10 mouse cellular contexts compared by ENCODE assay signal in genomic region chr2:127854332-127854991, GRCm38 (mm10). TPM values are rescaled to one million over a fixed set of nuclear protein-coding genes. Genes with fewer than 3 reads are reported as not detected.
DNase-seq lines count a peak whose midpoint lies in the region; ATAC-seq lines count a peak whose summit lies in the region.
"Had no signal": no experiment of that assay in that cellular context is flagged by ENCODE, and none has a peak within 500 bp of the region (broad histone marks: within the 10 kb centered on the region; RNA-seq: fewer than 3 reads in every experiment).

No protein-coding gene starts in this region.

- H3K27me3 ChIP-seq in intestine, embryonic 15.5 days (replicated peaks) = no peaks in the 10 kb centered on the region

- ATAC-seq in intestine, embryonic 15.5 days = peak; percentile 45; the same call in 1 of the 2 replicates
- no peak for ATAC-seq in CD4-positive, CD25-positive, alpha-beta regulatory T cell, adult 4 months

- WGBS in intestine, embryonic 15.5 days = 63% methylated on average over 3 of the region's 4 CpGs

- no peak overlapping the region for H3K4me3 ChIP-seq in intestine, embryonic 15.5 days (replicated peaks)

- no peak overlapping the region for H3K27ac ChIP-seq in intestine, embryonic 15.5 days

- no peak overlapping the region for H3K9ac ChIP-seq in intestine, embryonic 15.5 days

- H3K4me1 ChIP-seq in intestine, embryonic 15.5 days (replicated peaks) = no peaks in the 10 kb centered on the region

- no peaks in the 10 kb centered on the region for H3K9me3 ChIP-seq in intestine, embryonic 15.5 days

- H3K4me2 ChIP-seq in intestine, embryonic 15.5 days (replicated peaks) = no peak overlapping the region

- peak; percentile 98 for DNase-seq in adipocyte (ENCODE audit: low spot score)
- DNase-seq in adrenal gland, postnatal 36 days = peak; percentile 31 to 58
- peak; percentile 89 for DNase-seq in gastrocnemius, adult 18-20 months (ENCODE audit: low spot score)
- DNase-seq in left cerebral cortex, postnatal 36 days (ENCODE audit: low spot score in 2 of 2) = peak; percentile 10 to 24
- DNase-seq in right cerebral cortex, postnatal 10 days (ENCODE audit: low spot score in 2 of 2) = peak; percentile 71 to 72
- DNase-seq in spleen, adult 12 weeks (ENCODE audit: low spot score) = no peak

- no peaks in the 10 kb centered on the region for H3K36me3 ChIP-seq in intestine, embryonic 15.5 days

- intact Hi-C loops in left cerebral cortex, postnatal 36 days (cut with DNase I) = no loop called here

RNA-seq across cellular contexts. Expression of gene Acoxl, which starts 15.8 kb away (rescaled TPM):
- 1 to 10 TPM in 1 of 2 experiments, under 1 TPM in 1; 0.20 to 1.7 TPM for total RNA-seq in adrenal gland, postnatal 36 days (2021)
- total RNA-seq in gastrocnemius, adult 18-20 months (2021) = under 1 TPM in 1 of 2 experiments, not detected in 1; 0.39 TPM
- polyA plus RNA-seq in intestine, embryonic 15.5 days (2015; fragmentation: Nextera tagmentation; extraction: Ambion mirVana) = 0.09 and 0.20 TPM in 2 replicates
- total RNA-seq in left cerebral cortex, postnatal 36 days (2021) = not detected
- polyA plus RNA-seq in CD4-positive, CD25-positive, alpha-beta regulatory T cell, adult 4 months (2017; shearing (Covaris generic)) = under 1 TPM; 0.19 to 0.79 TPM
- total RNA-seq: left cerebral cortex, adult 18-20 months had no signal

RNA-seq across cellular contexts. Expression of gene Bub1, which starts 22.8 kb away (rescaled TPM):
- 1 to 10 TPM; 1.8 to 2.8 TPM for total RNA-seq in adrenal gland, postnatal 36 days (2021)
- total RNA-seq in gastrocnemius, adult 18-20 months (2021) = not detected
- 36.5 and 43.4 TPM in 2 replicates for polyA plus RNA-seq in intestine, embryonic 15.5 days (2015; fragmentation: Nextera tagmentation; extraction: Ambion mirVana)
- under 1 TPM in 1 of 2 experiments, not detected in 1; 0.25 TPM for total RNA-seq in left cerebral cortex, postnatal 36 days (2021)
- 1 to 10 TPM in 1 of 2 experiments, under 1 TPM in 1; 0.83 to 5.0 TPM for polyA plus RNA-seq in CD4-positive, CD25-positive, alpha-beta regulatory T cell, adult 4 months (2017; shearing (Covaris generic))
- total RNA-seq: left cerebral cortex, adult 18-20 months; neutrophil, adult 5-6 weeks had no signal
